Mouse (Mus musculus) forebrain, embryonic 13.5 days (tissue): ENCODE results near the gene Avpr1b. TPM values are rescaled to one million over a fixed set of nuclear protein-coding genes. Genes with fewer than 3 reads are reported as not detected.
"Not testable (repeated sequence)": the region's sequence is repeated elsewhere in the genome, so short reads cannot be mapped to it uniquely, and the experiment has no call there.

Experiments
- ATAC-seq: fragments of 200-750 bp; cut with Nextera tagmentation; 2 replicates; pipeline ENCODE4 v1.8.0; 2017
- H3K27ac ChIP-seq: fragments of 300-500 bp; sonication (generic); 2 replicates; pipeline ENCODE4 v1.5.1; 2015; ENCODE audit warnings: inconsistent platforms, mild to moderate bottlenecking, moderate library complexity
- H3K27me3 ChIP-seq: fragments of 300-500 bp; sonication (generic); 2 replicates; pipeline ENCODE4 v1.6.1; 2015; ENCODE audit warnings: mild to moderate bottlenecking, inconsistent platforms
- H3K36me3 ChIP-seq: fragments of 300-500 bp; sonication (generic); 2 replicates; pipeline ENCODE4 v1.6.1; 2015; ENCODE audit warnings: mild to moderate bottlenecking, inconsistent platforms; ENCODE audit not compliant: poor library complexity, severe bottlenecking
- H3K4me1 ChIP-seq: fragments of 300-500 bp; sonication (generic); 2 replicates; pipeline ENCODE4 v1.6.1; 2015; ENCODE audit warnings: inconsistent platforms
- H3K4me2 ChIP-seq: fragments of 300-500 bp; sonication (generic); 2 replicates; pipeline ENCODE4 v1.6.1; 2015; ENCODE audit warnings: inconsistent platforms, mild to moderate bottlenecking, moderate library complexity
- H3K4me3 ChIP-seq: fragments of 300-500 bp; sonication (generic); 2 replicates; pipeline ENCODE4 v1.5.1; 2015; ENCODE audit warnings: mild to moderate bottlenecking, inconsistent platforms
- H3K9ac ChIP-seq: fragments of 300-500 bp; sonication (generic); 2 replicates; pipeline ENCODE4 v1.6.1; 2015; ENCODE audit warnings: mild to moderate bottlenecking, inconsistent platforms
- H3K9me3 ChIP-seq: fragments of 300-500 bp; sonication (generic); replicated peaks from 2 replicates; pipeline ENCODE4 v1.6.1; 2016; ENCODE audit warnings: inconsistent platforms
- WGBS: fragments of 180-500 bp; shearing (Covaris S2); methylation state at CpG from one replicate; pipeline ENCODE4 v1.1.7; 2015; 5-methylcytosine and 5-hydroxymethylcytosine counted together
- polyA plus RNA-seq: library from polyadenylated mRNA; unstranded; fragments of >200 nt; fragmentation: Nextera tagmentation; extraction: Ambion mirVana; gene quantifications from 2 replicates; pipeline ENCODE4 v1.2.1, GENCODE M21; 2015

Gene Avpr1b
- polyA plus RNA-seq = not detected in 2 replicates

DNA sequence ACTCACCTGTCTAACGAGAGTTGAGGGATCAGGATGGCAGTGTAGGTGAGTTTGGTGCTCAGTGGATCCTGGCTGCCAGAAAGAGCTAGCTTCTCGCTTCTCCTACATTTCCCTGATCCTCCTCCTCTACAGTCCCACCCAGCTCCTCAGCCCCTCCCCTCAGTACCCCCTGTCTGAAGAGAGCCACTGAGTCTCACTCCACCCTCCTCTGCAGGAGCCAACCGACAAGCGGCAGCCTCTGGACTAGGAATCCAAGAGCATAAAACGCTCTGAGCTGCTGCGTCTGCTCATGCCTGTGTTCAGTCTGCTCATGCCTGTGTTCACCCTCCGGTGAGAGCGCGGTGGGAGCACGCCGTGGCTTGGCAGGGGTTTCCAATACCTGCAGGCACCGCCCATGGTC, at the start of gene Avpr1b:
TSS of gene Avpr1b (plus strand) at position 335 of the 400 bp plus-strand sequence.
- H3K4me2 ChIP-seq = no peak within 1 kb of the TSS
- ATAC-seq = no peak
- WGBS = 53% methylated on average over 12 of the region's 12 CpGs

DNA sequence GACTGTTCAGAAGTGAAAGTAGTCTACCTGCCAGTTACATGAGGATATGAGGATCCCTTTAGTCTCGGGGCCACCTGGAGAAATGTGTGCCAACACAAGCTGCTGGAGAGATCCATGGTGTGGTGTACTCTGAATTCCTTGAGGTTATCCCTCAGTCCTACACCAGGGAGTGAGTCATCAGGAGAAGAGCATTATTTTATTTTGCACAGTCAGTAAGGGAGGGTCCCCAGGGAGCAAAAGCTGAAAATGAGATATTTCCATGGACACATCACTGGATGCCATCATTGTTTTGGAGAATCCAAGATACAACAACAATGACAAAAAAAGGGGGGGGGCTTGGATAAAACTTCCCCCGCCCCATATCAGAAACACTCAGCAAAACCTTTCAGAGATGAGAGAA, 47.1 kb upstream of the Avpr1b start:
- WGBS = 95% methylated on average over 2 of the region's 2 CpGs

More for the DNA sequence above, at the start of gene Avpr1b:
- H3K27ac ChIP-seq = no peak within 1 kb of the TSS
- no peaks in the 10 kb centered on the region for H3K9me3 ChIP-seq
- H3K9ac ChIP-seq = no peak within 1 kb of the TSS
- no peaks in the 10 kb centered on the region for H3K36me3 ChIP-seq
- no peak within 1 kb of the TSS for H3K4me3 ChIP-seq
- 0 out of 2 replicates have a peak, but pooled peaks cover 5% of the 10 kb centered on the region for H3K27me3 ChIP-seq
- no peaks in the 10 kb centered on the region for H3K4me1 ChIP-seq

DNA sequence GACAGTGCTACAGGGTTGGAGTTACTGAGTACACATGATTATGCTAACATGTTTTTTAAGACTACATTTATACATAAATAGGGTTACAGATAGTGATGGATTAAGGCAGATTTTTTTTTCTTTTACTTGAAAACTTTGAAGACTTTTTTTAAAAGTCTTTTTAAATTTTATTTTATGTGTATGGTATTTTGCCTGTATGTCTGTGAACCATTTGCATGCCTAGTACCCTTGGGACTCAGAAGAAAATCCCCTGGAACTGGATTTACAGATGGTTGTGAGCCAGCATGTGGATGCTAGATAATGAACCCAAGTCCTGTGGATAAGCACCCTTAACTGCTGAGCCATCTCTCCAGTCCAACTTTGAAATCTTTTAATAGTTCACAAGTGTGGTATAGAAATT, 45.6 kb upstream of the Avpr1b start:
- Histone ChIP-seq H3K27ac (no peak overlapping the region), H3K27me3 (no peaks in the 10 kb centered on the region), H3K4me3 (no peak overlapping the region), H3K4me1 (peaks cover 5% of the 10 kb centered on the region), H3K9me3 (no peaks in the 10 kb centered on the region), H3K4me2 (no peak overlapping the region), H3K9ac (no peak overlapping the region), H3K36me3 (no peaks in the 10 kb centered on the region)
- no peak for ATAC-seq

More for the DNA sequence above, 47.1 kb upstream of the Avpr1b start:
- ATAC-seq = no peak
- Histone ChIP-seq H3K36me3 (no peaks in the 10 kb centered on the region), H3K9ac (no peak overlapping the region), H3K27me3 (no peaks in the 10 kb centered on the region), H3K4me2 (no peak overlapping the region), H3K4me1 (peaks cover 5% of the 10 kb centered on the region), H3K27ac (no peak overlapping the region), H3K4me3 (no peak overlapping the region), H3K9me3 (no peaks in the 10 kb centered on the region)

DNA sequence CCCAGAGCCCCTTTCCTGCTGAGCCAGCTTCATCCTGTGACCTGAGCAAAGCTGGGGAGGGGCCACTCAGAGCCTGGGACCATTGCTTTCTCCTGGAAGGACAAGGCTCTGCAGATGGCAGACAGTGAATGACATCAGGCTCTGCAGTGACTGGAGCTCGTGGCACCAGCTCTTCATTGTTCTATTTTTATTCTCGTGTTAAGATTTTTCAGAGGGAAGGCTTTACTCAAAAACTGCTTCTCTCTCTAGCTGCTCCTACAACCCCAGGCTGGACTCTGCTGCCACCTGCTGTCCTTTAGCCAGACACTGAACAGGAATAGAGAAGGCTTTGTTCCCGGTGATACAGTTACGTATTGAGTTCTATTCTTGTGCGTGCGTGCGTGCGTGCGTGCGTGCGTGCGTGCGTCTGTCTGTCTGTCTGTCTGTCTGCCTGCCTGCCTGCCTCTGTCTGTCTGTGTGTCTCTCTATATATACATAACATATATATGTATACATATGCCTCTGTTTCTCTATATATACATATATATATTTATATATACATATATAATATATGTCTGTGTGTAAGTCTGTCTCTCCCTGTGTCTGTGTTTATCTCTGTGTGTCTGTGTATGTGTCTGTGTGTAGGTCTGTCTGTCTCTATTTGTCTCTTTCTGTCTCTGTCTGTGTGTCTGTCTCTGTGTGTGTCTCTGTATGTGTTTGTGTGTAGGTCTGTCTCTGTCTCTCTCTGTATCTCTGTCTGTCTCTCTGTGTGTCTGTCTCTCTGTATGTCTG, 43.8 kb upstream of the Avpr1b start:
- Histone ChIP-seq H3K4me2 (peak overlapping the region; percentile 50), H3K9me3 (no peaks in the 10 kb centered on the region), H3K36me3 (no peaks in the 10 kb centered on the region), H3K27ac (peak overlapping the region; percentile 74), H3K4me1 (peaks cover 5% of the 10 kb centered on the region), H3K27me3 (no peaks in the 10 kb centered on the region), H3K9ac (peak overlapping the region; percentile 55), H3K4me3 (0 out of 2 replicates have a peak overlapping the region, but pooled peaks have one; percentile 6)
- 1% methylated on average over 13 of the region's 13 CpGs for WGBS
- ATAC-seq = peak; percentile 98

DNA sequence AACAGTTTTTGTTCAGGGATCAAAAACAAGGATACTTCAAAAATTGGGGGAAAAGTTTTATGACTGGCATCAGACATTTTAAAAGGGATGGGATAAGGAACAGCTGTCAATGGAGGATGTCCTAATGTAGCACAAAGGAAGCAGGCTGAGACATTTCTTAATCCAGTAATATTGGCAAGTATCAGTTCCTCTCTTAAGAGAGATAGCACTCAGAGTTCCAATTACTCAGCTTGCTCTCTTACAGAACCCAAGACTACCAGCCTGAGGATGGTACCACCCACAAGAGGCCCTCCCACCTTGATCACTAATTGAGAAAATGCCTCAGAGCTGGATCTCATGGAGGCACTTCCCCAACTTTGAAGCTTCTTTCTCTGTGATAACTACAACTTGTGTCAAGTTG, 38.5 kb upstream of the Avpr1b start:
- H3K36me3 ChIP-seq = no peaks in the 10 kb centered on the region
- no peak overlapping the region for H3K4me3 ChIP-seq
- H3K9ac ChIP-seq = no peak overlapping the region
- no peak for ATAC-seq
- no peaks in the 10 kb centered on the region for H3K4me1 ChIP-seq
- no peaks in the 10 kb centered on the region for H3K27me3 ChIP-seq
- no peak overlapping the region for H3K27ac ChIP-seq
- H3K4me2 ChIP-seq = no peak overlapping the region
- H3K9me3 ChIP-seq = no peaks in the 10 kb centered on the region

DNA sequence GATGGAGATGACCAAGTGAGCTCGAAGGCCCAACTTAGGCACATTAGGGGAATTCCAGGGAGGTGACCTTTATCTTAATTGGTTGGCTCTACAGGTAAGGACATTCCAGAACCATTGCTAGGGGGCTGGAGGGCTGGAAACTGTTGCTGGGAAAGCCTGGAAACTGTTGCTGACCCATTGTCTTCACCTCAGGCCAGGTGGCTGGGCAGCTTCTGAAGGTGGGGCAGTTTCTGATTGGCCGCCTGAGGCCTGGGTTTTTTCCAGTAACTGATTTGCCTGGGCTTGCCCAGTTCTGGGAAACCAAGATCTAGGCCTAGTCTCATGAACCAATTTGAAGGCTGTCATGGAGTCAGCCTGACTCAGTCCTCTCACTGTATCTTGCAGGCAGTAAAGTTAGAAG, 37.0 kb upstream of the Avpr1b start:
- no peak overlapping the region for H3K4me2 ChIP-seq
- ATAC-seq = no peak
- H3K9me3 ChIP-seq = no peaks in the 10 kb centered on the region
- H3K36me3 ChIP-seq = no peaks in the 10 kb centered on the region
- no peak overlapping the region for H3K4me3 ChIP-seq
- no peak overlapping the region for H3K9ac ChIP-seq
- H3K4me1 ChIP-seq = no peaks in the 10 kb centered on the region
- no peaks in the 10 kb centered on the region for H3K27me3 ChIP-seq
- WGBS = 91% methylated on average over 2 of the region's 2 CpGs
- no peak overlapping the region for H3K27ac ChIP-seq

DNA sequence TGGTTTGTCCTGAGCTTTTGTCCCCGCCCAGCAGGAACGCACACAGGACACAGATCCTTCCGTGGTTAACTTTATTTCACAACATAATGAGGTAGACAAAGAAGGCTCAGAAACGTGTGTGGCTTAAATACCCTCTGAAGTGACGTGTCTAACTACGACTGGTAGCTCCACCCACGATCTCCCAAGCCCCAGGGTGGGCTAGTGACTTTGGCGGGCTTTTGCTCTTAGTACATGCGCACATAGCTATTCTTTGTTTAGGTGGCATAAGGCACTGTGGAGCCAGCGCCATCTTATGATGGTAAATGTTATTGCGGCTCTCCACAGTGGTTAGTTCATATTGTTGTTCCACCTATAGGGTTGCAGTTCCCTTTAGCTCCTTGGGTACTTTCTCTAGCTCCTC, 33.0 kb upstream of the Avpr1b start:
- H3K27ac ChIP-seq, H3K4me2 ChIP-seq, H3K9me3 ChIP-seq, H3K4me1 ChIP-seq, H3K9ac ChIP-seq, H3K36me3 ChIP-seq, H3K4me3 ChIP-seq, H3K27me3 ChIP-seq: not testable (repeated sequence)
- ATAC-seq = peak; percentile 48; the same call in 1 of the 2 replicates
- 31% methylated on average over 11 of the region's 11 CpGs for WGBS

DNA sequence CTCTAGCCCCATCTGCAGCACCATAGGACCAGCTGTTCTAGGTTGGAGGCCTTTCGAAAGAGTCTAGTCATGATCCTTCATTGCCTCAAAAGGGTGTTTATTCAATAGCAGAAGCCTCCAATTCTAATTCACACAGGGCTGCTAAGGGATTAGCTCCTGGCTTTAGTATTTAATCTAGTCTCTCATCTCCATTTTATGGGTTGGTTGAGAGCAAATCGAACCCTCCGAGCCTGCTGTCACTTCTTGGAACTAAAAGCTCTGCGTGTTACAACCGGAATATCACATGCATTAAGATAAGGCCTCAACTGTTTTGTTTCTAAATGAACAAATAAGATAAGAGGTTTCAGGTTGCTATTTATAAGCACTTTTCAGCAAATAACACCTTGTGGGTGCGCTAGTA, 29.3 kb upstream of the Avpr1b start:
- Histone ChIP-seq H3K9ac (no peak overlapping the region), H3K27me3 (no peaks in the 10 kb centered on the region), H3K4me1 (no peaks in the 10 kb centered on the region), H3K9me3 (no peaks in the 10 kb centered on the region), H3K27ac (no peak overlapping the region), H3K4me2 (no peak overlapping the region), H3K36me3 (no peaks in the 10 kb centered on the region), H3K4me3 (no peak overlapping the region)
- no peak for ATAC-seq
- 92% methylated on average over 6 of the region's 6 CpGs for WGBS

DNA sequence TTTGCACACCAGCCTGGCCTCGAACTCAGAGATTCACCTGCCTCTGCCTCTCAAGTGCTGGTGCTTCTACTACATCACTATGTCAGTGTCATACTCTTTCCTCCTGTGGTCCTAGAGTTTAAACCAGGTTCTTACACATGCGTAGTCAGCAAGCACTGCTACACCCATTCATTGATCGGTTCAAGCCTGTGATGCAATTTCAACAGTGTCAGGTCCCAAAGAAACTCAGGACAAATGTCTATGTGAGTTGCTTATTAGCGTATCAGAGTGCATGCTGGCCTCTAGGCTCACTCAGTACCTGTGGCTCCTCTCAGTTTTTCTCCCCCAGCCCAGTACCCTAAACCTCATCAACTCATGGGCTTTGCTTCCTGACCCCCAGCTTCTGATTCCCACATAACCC, 28.6 kb upstream of the Avpr1b start:
- WGBS = 95% methylated on average over 4 of the region's 4 CpGs
- Histone ChIP-seq H3K9ac (no peak overlapping the region), H3K9me3 (no peaks in the 10 kb centered on the region), H3K4me1 (no peaks in the 10 kb centered on the region), H3K36me3 (no peaks in the 10 kb centered on the region), H3K27me3 (no peaks in the 10 kb centered on the region), H3K27ac (no peak overlapping the region), H3K4me3 (no peak overlapping the region), H3K4me2 (no peak overlapping the region)
- no peak for ATAC-seq

DNA sequence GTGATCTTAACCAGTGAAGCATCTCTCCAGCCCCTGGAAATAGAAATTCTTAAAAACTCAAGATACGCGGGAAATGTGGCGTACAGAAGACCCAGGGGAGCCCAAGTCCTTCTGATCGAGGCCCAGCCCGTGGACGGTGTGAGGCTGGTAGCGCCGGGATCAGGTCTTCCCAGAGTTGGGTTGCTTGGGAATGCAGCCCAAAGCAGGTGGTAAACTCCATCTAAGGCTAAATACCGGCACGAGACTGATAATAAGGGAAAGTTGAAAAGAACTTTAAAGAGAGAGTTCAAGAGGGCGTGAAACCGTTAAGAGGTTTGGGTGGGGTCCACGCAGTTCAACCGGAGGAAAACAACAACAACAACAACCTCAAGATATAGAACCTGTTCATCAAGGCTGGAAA, 25.3 kb upstream of the Avpr1b start:
- Histone ChIP-seq H3K36me3 (no peaks in the 10 kb centered on the region), H3K9ac (no peak overlapping the region), H3K4me2 (no peak overlapping the region), H3K9me3 (no peaks in the 10 kb centered on the region), H3K27ac (no peak overlapping the region), H3K27me3 (no peaks in the 10 kb centered on the region), H3K4me3 (no peak overlapping the region), H3K4me1 (no peaks in the 10 kb centered on the region)
- WGBS = 92% methylated on average over 14 of the region's 14 CpGs
- ATAC-seq = 0 out of 2 replicates have a peak, but pooled peaks have one; percentile 55

DNA sequence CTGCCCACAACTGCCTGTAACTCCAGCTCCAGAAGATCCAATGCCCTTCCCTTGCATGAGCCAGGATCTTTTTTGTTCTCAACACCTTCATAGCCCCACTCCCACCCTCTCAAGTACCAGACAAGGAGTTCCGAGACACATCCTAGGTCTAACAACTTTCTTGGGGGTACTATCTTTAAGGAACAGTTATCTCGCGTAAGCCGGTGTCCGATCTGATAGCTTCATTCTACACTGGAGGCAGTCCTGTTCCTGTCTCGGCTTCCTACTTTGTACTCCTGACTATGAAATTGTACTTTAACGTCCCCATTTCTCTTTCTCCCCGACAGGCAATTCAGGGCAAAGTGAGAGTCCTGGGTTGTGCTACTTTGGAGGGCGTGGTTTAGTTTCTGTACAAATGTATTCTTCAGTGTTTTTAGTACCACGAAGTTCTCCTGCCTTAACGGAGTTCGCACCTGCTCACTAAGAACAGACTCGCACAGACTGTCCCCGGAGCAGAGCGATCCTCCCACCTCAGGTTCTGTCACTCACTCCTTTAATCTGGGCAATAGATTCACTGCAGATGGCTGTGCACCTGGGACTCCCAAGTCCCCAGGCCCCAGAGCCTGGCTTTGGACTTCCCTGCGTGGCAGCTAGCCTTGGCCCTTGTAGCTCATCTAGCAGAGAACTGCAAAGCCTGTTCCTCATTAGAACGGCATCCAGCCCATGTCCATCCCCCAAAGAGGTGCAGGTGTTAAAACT, 19.9 kb upstream of the Avpr1b start:
- no peaks in the 10 kb centered on the region for H3K4me1 ChIP-seq
- no peaks in the 10 kb centered on the region for H3K9me3 ChIP-seq
- H3K9ac ChIP-seq = no peak overlapping the region
- H3K27me3 ChIP-seq = no peaks in the 10 kb centered on the region
- ATAC-seq = peak; percentile 53; the same call in 1 of the 2 replicates
- no peak overlapping the region for H3K4me3 ChIP-seq
- H3K4me2 ChIP-seq = no peak overlapping the region
- no peak overlapping the region for H3K27ac ChIP-seq
- WGBS = 81% methylated on average over 17 of the region's 17 CpGs
- no peaks in the 10 kb centered on the region for H3K36me3 ChIP-seq

DNA sequence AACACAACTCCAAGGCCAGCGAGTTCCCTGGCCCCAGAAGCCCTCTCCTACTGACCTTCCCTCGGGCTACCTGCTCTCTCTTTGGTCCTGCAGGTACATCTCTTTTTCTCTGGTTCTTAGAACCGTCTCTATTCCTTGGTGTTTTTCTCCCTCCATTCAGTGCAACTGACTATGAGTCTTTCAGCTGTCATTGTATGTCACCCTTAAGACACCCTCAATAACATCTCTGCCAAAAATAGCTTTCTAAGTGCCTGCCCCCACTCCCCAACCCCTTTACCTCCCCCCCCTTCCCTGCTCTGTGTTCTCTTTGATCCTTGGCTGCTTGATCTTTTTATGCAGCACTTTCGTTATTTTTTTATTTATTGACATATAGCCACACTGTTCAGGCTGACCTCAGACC, 18.6 kb upstream of the Avpr1b start:
- ATAC-seq = no peak
- no peaks in the 10 kb centered on the region for H3K27me3 ChIP-seq
- WGBS = 49% methylated on average over 4 of the region's 4 CpGs
- H3K27ac ChIP-seq = no peak overlapping the region
- no peaks in the 10 kb centered on the region for H3K9me3 ChIP-seq
- no peak overlapping the region for H3K4me2 ChIP-seq
- no peak overlapping the region for H3K9ac ChIP-seq
- H3K36me3 ChIP-seq = no peaks in the 10 kb centered on the region
- no peaks in the 10 kb centered on the region for H3K4me1 ChIP-seq
- H3K4me3 ChIP-seq = no peak overlapping the region
